Mouse (Mus musculus) brain, embryonic 14.5 days (tissue): Measurements from ENCODE around the gene Tomm6. TPM values are rescaled to one million over a fixed set of nuclear protein-coding genes. Genes with fewer than 3 reads are reported as not detected.
A peak's percentile ranks its signal among the peaks of the same experiment; 100 is the strongest.

ENCODE experiments used
- DNase-seq: peaks from one replicate; pipeline ENCODE4 v3.0.0-alpha.2; 2011; ENCODE audit warnings: low read depth
- CTCF ChIP-seq: fragments of 200-500 bp; IDR thresholded peaks from 2 replicates; pipeline ENCODE4 v1.5.1; 2012; ENCODE audit warnings: inconsistent platforms, mild to moderate bottlenecking, moderate library complexity, borderline replicate concordance; ENCODE audit not compliant: insufficient read depth, insufficient read length; ENCODE audit errors: extremely low read depth
- POLR2A ChIP-seq: fragments of 200-500 bp; IDR thresholded peaks from 2 replicates; pipeline ENCODE4 v1.6.1; 2012; ENCODE audit warnings: mild to moderate bottlenecking, inconsistent platforms, borderline replicate concordance; ENCODE audit not compliant: poor library complexity, insufficient read depth, insufficient read length, severe bottlenecking; ENCODE audit errors: extremely low read depth
- polyA plus RNA-seq: library from polyadenylated mRNA; depleted of rRNA; stranded (reverse); fragments of >200 nt; gene quantifications from 2 replicates; pipeline ENCODE4 v1.2.3, GENCODE M21; 2012; rRNA removed

The Tomm6 gene
- polyA plus RNA-seq: 97.2 and 102 TPM in 2 replicates

- TF ChIP-seq CTCF (no peak), POLR2A (no peak)
- no peak for DNase-seq
These were observed at the start of gene Tomm6 for GRCm38 (mm10) chr17:47688344-47688607. Gene Tomm6, minus strand, starts transcription at chr17:47688386.

GRCm38 (mm10) chr17:47737271-47738065 is 49.3 kb upstream of the Tomm6 start:
- peak; percentile 63 for DNase-seq
- TF ChIP-seq POLR2A (no peak), CTCF (no peak)

GRCm38 (mm10) chr17:47736856-47737255 is 48.7 kb upstream of the Tomm6 start, which contains the start of gene Tfeb:
Gene Tfeb, plus strand, starts transcription at chr17:47737030.
- DNase-seq: peak; percentile 96
- no peak for TF ChIP-seq POLR2A
- peak; percentile 93 for TF ChIP-seq CTCF

GRCm38 (mm10) chr17:47735553-47736100 is 47.4 kb upstream of the Tomm6 start:
- TF ChIP-seq POLR2A: no peak
- TF ChIP-seq CTCF: no peak

GRCm38 (mm10) chr17:47730633-47731575 is 42.7 kb upstream of the Tomm6 start:
- no peak for DNase-seq
- TF ChIP-seq POLR2A (no peak), CTCF (no peak)

More at GRCm38 (mm10) chr17:47735553-47736100, 47.4 kb upstream of the Tomm6 start:
- DNase-seq: no peak

- no peak for DNase-seq
- no peak for TF ChIP-seq POLR2A
- no peak for TF ChIP-seq CTCF
These were observed 38.4 kb upstream of the Tomm6 start, which contains the start of gene Pgc for GRCm38 (mm10) chr17:47726566-47726965. Gene Pgc, plus strand, starts transcription at chr17:47726842.

- DNase-seq: no peak
- no peak for TF ChIP-seq CTCF
- no peak for TF ChIP-seq POLR2A
These were observed 33.0 kb upstream of the Tomm6 start for GRCm38 (mm10) chr17:47721183-47721582.

GRCm38 (mm10) chr17:47715037-47715436 is 26.9 kb upstream of the Tomm6 start:
- no peak for DNase-seq
- TF ChIP-seq CTCF (no peak), POLR2A (no peak)

GRCm38 (mm10) chr17:47712889-47713571 is 24.8 kb upstream of the Tomm6 start:
- DNase-seq: peak; percentile 12
- no peak for TF ChIP-seq CTCF
- TF ChIP-seq POLR2A: no peak

- no peak for DNase-seq
- TF ChIP-seq POLR2A: no peak
- TF ChIP-seq CTCF: no peak
These were observed 23.7 kb upstream of the Tomm6 start for GRCm38 (mm10) chr17:47711883-47712282.
